Mouse (Mus musculus): ENCODE results near the gene Lamc1. TPM values are rescaled to one million over a fixed set of nuclear protein-coding genes. Genes with fewer than 3 reads are reported as not detected.
A peak's percentile ranks its signal among the peaks of the same experiment; 100 is the strongest.

The Lamc1 gene
- polyA plus RNA-seq, 1 experiment from 2014 or later, result 126 TPM

DNA sequence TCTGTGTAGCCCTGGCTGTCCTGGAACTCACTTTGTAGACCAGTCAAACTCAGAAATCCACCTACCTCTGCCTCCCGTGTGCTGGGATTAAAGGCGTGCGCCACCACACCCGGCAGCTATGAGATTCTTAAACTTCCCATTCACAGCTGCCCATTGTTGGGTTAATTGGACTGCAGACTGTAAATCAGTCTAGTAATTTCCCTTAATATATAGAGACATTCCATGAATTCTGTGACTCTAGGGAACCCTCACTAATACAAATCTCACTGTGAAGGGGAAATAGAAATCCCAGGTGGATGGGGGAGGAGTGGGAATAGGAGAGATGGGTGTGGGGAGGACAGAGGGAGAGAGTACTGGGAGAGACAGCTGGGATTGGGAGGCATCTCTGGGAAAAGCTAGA, 29.3 kb upstream of the Lamc1 start:
- Histone ChIP-seq H3K4me1 (replicated peaks; ENCODE audit: control insufficient read depth, insufficient read depth, low read length) (no peaks in the 10 kb centered on the region), H3K27me3 (ENCODE audit: control insufficient read depth, insufficient read depth, low read depth, low read length) (no peaks in the 10 kb centered on the region), H3K9me3 (ENCODE audit: control insufficient read depth, low read length) (no peaks in the 10 kb centered on the region), H3K27ac (ENCODE audit: low read length) (no peak overlapping the region), H3K4me3 (ENCODE audit: low read length) (no peak overlapping the region), H3K9ac (ENCODE audit: low read length) (no peak overlapping the region), H3K4me2 (ENCODE audit: low read depth, low read length) (no peak overlapping the region), H3K36me3 (ENCODE audit: control insufficient read depth, insufficient read depth, low read length) (no peaks in the 10 kb centered on the region)
- no peak for ATAC-seq (ENCODE audit: low read depth)
- WGBS, result 92% methylated on average over 4 of the region's 4 CpGs

DNA sequence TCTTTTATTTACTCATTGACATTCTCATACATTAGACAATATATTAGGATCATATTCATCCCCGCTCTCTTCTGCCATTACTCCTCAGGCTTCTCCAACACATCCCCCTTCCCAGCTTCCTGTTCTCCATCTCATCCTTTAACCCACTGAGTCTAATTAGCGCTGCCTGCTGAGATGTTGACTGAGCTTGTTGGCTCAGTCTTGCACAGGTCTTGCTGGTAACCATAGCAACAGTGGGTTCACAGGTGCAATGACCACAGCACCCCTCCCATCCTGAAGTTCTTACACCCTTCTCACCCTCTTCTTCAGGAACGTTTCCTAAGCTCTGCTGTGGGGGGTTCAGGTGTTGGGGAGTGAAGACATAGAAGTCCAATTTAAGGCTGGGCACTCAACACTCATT, 28.0 kb upstream of the Lamc1 start:
- Histone ChIP-seq H3K4me3 (ENCODE audit: low read length) (no peak overlapping the region), H3K36me3 (ENCODE audit: control insufficient read depth, insufficient read depth, low read length) (no peaks in the 10 kb centered on the region), H3K27me3 (ENCODE audit: control insufficient read depth, insufficient read depth, low read depth, low read length) (no peaks in the 10 kb centered on the region), H3K9ac (ENCODE audit: low read length) (no peak overlapping the region), H3K4me1 (replicated peaks; ENCODE audit: control insufficient read depth, insufficient read depth, low read length) (no peaks in the 10 kb centered on the region; the same call in 1 of the 2 replicates), H3K27ac (ENCODE audit: low read length) (no peak overlapping the region), H3K4me2 (ENCODE audit: low read depth, low read length) (no peak overlapping the region), H3K9me3 (ENCODE audit: control insufficient read depth, low read length) (no peaks in the 10 kb centered on the region)
- ATAC-seq (ENCODE audit: low read depth), result no peak
- 42% methylated on average over 3 of the region's 3 CpGs for WGBS

GRCm38 (mm10) chr1:153357218-153357617, 24.6 kb upstream of the Lamc1 start:
- Histone ChIP-seq H3K36me3 (ENCODE audit: control insufficient read depth, insufficient read depth, low read length) (no peaks in the 10 kb centered on the region), H3K4me3 (ENCODE audit: low read length) (no peak overlapping the region), H3K9me3 (ENCODE audit: control insufficient read depth, low read length) (no peaks in the 10 kb centered on the region), H3K9ac (ENCODE audit: low read length) (no peak overlapping the region), H3K4me2 (ENCODE audit: low read depth, low read length) (no peak overlapping the region), H3K4me1 (replicated peaks; ENCODE audit: control insufficient read depth, insufficient read depth, low read length) (peaks cover 13% of the 10 kb centered on the region), H3K27me3 (ENCODE audit: control insufficient read depth, insufficient read depth, low read depth, low read length) (no peaks in the 10 kb centered on the region), H3K27ac (ENCODE audit: low read length) (no peak overlapping the region)
- WGBS, result 93% methylated on average over 1 of the region's 1 CpGs
- ATAC-seq (ENCODE audit: low read depth), result no peak

- no peak overlapping the region for H3K4me2 ChIP-seq (ENCODE audit: low read depth, low read length)
- no peak overlapping the region for H3K9ac ChIP-seq (ENCODE audit: low read length)
- no peak for ATAC-seq (ENCODE audit: low read depth)
- no peaks in the 10 kb centered on the region for H3K27me3 ChIP-seq (ENCODE audit: control insufficient read depth, insufficient read depth, low read depth, low read length)
- H3K9me3 ChIP-seq (ENCODE audit: control insufficient read depth, low read length), result no peaks in the 10 kb centered on the region; the same call in 1 of the 2 replicates
- WGBS, result 29% methylated on average over 2 of the region's 2 CpGs
- peaks cover 13% of the 10 kb centered on the region for H3K4me1 ChIP-seq (replicated peaks; ENCODE audit: control insufficient read depth, insufficient read depth, low read length)
- peak overlapping the region; percentile 69; the same call in 1 of the 2 replicates for H3K27ac ChIP-seq (ENCODE audit: low read length)
- H3K36me3 ChIP-seq (ENCODE audit: control insufficient read depth, insufficient read depth, low read length), result no peaks in the 10 kb centered on the region
- H3K4me3 ChIP-seq (ENCODE audit: low read length), result no peak overlapping the region
Measured at GRCm38 (mm10) chr1:153354466-153354865, 21.9 kb upstream of the Lamc1 start.

DNA sequence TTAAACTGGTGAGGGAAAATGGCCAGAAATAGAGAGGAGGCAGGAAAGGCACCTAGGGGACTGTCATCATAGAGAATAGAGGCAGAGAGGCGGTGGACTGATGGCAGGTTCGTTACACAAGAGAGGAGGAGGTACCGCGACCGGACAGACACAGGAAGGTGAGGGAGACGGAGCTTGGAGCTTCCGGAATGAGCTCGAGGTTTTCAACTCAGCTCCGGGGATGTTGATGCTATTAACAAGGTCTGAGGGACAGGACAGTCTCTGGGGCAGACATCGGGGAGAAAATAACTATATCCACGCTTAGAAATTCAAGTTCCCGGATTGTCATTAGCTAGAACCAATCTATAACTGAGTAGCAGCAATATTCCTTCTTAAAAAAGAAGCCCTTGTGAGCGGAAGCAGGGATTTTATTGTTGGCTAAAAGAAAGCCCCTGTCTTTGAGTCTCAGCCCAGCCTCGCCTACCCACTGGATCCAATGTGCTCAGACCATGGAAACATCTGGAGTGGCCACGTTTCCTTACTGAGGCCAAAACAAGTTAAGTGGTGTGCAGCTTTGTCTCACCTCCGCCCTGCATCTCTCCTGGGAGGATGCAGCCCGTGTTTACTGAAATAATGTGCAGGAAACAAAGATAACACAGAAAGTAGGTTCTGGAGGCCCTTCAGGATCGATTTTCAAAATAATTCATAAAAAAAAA, 21.3 kb upstream of the Lamc1 start:
- H3K9ac ChIP-seq (ENCODE audit: low read length), result no peak overlapping the region
- no peaks in the 10 kb centered on the region for H3K36me3 ChIP-seq (ENCODE audit: control insufficient read depth, insufficient read depth, low read length)
- WGBS, result 48% methylated on average over 18 of the region's 18 CpGs
- no peak overlapping the region; the same call in 1 of the 2 replicates for H3K4me2 ChIP-seq (ENCODE audit: low read depth, low read length)
- ATAC-seq (ENCODE audit: low read depth), result no peak; the same call in 1 of the 2 replicates
- H3K9me3 ChIP-seq (ENCODE audit: control insufficient read depth, low read length), result no peaks in the 10 kb centered on the region; the same call in 1 of the 2 replicates
- H3K4me3 ChIP-seq (ENCODE audit: low read length), result no peak overlapping the region
- peak overlapping the region; percentile 63 for H3K27ac ChIP-seq (ENCODE audit: low read length)
- H3K4me1 ChIP-seq (replicated peaks; ENCODE audit: control insufficient read depth, insufficient read depth, low read length), result peaks cover 13% of the 10 kb centered on the region
- no peaks in the 10 kb centered on the region for H3K27me3 ChIP-seq (ENCODE audit: control insufficient read depth, insufficient read depth, low read depth, low read length)

DNA sequence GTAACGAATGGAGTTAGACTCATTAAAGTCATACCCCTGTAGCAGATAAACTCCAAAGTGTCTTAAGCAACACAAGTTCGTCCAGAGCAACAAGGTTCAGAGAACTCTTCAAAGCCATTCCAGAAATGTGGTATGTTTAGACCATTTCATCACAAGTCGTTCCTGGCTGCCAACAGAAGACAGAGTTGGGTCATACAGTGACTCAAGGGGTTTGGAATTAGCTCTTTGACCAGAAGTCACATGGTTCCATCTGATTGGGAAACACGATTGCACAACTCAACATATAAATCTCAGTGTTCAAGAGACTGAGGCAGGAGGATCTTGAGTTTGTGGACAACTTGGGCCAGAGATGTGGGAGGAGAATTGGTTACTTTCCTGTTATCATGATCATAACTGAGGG, 18.4 kb upstream of the Lamc1 start:
- Histone ChIP-seq H3K27ac (ENCODE audit: low read length) (no peak overlapping the region), H3K9me3 (ENCODE audit: control insufficient read depth, low read length) (no peaks in the 10 kb centered on the region; the same call in 1 of the 2 replicates), H3K4me3 (ENCODE audit: low read length) (no peak overlapping the region), H3K4me1 (replicated peaks; ENCODE audit: control insufficient read depth, insufficient read depth, low read length) (peaks cover 13% of the 10 kb centered on the region), H3K36me3 (ENCODE audit: control insufficient read depth, insufficient read depth, low read length) (no peaks in the 10 kb centered on the region), H3K4me2 (ENCODE audit: low read depth, low read length) (no peak overlapping the region), H3K9ac (ENCODE audit: low read length) (no peak overlapping the region), H3K27me3 (ENCODE audit: control insufficient read depth, insufficient read depth, low read depth, low read length) (no peaks in the 10 kb centered on the region)
- 49% methylated on average over 4 of the region's 4 CpGs for WGBS
- no peak for ATAC-seq (ENCODE audit: low read depth)

- Histone ChIP-seq H3K9me3 (ENCODE audit: control insufficient read depth, low read length) (no peaks in the 10 kb centered on the region; the same call in 1 of the 2 replicates), H3K4me1 (replicated peaks; ENCODE audit: control insufficient read depth, insufficient read depth, low read length) (no peaks in the 10 kb centered on the region), H3K9ac (ENCODE audit: low read length) (no peak overlapping the region), H3K36me3 (ENCODE audit: control insufficient read depth, insufficient read depth, low read length) (no peaks in the 10 kb centered on the region), H3K27ac (ENCODE audit: low read length) (no peak overlapping the region), H3K27me3 (ENCODE audit: control insufficient read depth, insufficient read depth, low read depth, low read length) (no peaks in the 10 kb centered on the region), H3K4me3 (ENCODE audit: low read length) (no peak overlapping the region), H3K4me2 (ENCODE audit: low read depth, low read length) (no peak overlapping the region)
- 62% methylated on average over 3 of the region's 3 CpGs for WGBS
- ATAC-seq (ENCODE audit: low read depth), result no peak
Measured at GRCm38 (mm10) chr1:153347726-153348125, 15.1 kb upstream of the Lamc1 start.

DNA sequence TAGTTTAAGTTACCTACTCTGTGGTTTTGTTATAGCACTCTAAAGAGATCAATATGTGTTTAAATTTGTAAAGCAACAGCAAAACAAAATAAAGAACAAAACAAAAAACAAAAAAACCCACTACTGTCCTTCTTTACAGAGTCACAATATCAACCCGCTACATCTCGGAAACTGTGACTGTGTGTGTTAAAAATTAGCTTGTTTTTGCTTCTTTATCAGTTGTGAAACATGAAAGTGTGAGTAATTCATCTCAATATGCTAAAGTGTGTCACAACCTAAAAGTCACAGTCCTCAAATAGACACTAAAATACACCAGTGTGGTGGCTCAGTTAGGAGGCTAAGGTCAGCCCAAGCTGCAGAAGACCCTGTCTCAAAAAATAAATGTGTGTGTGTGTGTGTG, 14.5 kb upstream of the Lamc1 start:
- WGBS, result 90% methylated on average over 2 of the region's 2 CpGs
- no peaks in the 10 kb centered on the region for H3K36me3 ChIP-seq (ENCODE audit: control insufficient read depth, insufficient read depth, low read length)
- no peak overlapping the region for H3K9ac ChIP-seq (ENCODE audit: low read length)
- no peak for ATAC-seq (ENCODE audit: low read depth)
- H3K27me3 ChIP-seq (ENCODE audit: control insufficient read depth, insufficient read depth, low read depth, low read length), result no peaks in the 10 kb centered on the region
- H3K4me1 ChIP-seq (replicated peaks; ENCODE audit: control insufficient read depth, insufficient read depth, low read length), result no peaks in the 10 kb centered on the region
- no peak overlapping the region for H3K27ac ChIP-seq (ENCODE audit: low read length)
- H3K4me3 ChIP-seq (ENCODE audit: low read length), result no peak overlapping the region
- H3K4me2 ChIP-seq (ENCODE audit: low read depth, low read length), result no peak overlapping the region
- no peaks in the 10 kb centered on the region; the same call in 1 of the 2 replicates for H3K9me3 ChIP-seq (ENCODE audit: control insufficient read depth, low read length)

GRCm38 (mm10) chr1:153345699-153346291, 13.2 kb upstream of the Lamc1 start:
- Histone ChIP-seq H3K27ac (ENCODE audit: low read length) (no peak overlapping the region), H3K4me1 (replicated peaks; ENCODE audit: control insufficient read depth, insufficient read depth, low read length) (no peaks in the 10 kb centered on the region), H3K9me3 (ENCODE audit: control insufficient read depth, low read length) (no peaks in the 10 kb centered on the region), H3K4me2 (ENCODE audit: low read depth, low read length) (no peak overlapping the region), H3K4me3 (ENCODE audit: low read length) (no peak overlapping the region), H3K9ac (ENCODE audit: low read length) (no peak overlapping the region), H3K36me3 (ENCODE audit: control insufficient read depth, insufficient read depth, low read length) (no peaks in the 10 kb centered on the region), H3K27me3 (ENCODE audit: control insufficient read depth, insufficient read depth, low read depth, low read length) (no peaks in the 10 kb centered on the region)
- ATAC-seq (ENCODE audit: low read depth), result no peak
- WGBS, result 74% methylated on average over 16 of the region's 16 CpGs

All from lung, embryonic 16.5 days (tissue).